Mouse (Mus musculus) spleen, adult 2 months (tissue): ENCODE measurements at regions not wholly inside any gene's neighbourhood (a gene's known extent, or its start where the extent isn't known, plus 50 kb on each side); places are given as distances from the start of the nearest gene placed in this dataset.

ENCODE experiments used
- DNase-seq, 2 experiments: peaks; one replicate each; pipeline versions ENCODE4 v3.0.0 to v3.0.0-alpha.2; 2012 to 2021; ENCODE audit warnings: low spot score in 2 of 2, low read depth in 1 of 2
- H3K27ac ChIP-seq: fragments of 200-500 bp; 2 replicates; pipeline ENCODE4 v1.5.1; 2012; ENCODE audit warnings: low read length, inconsistent platforms; ENCODE audit not compliant: insufficient read depth
- H3K27me3 ChIP-seq: fragments of 200-500 bp; 2 replicates; pipeline ENCODE4 v1.6.1; 2012; ENCODE audit warnings: mild to moderate bottlenecking, moderate library complexity, low read length, inconsistent platforms; ENCODE audit not compliant: control insufficient read depth, insufficient read depth
- H3K36me3 ChIP-seq: fragments of 200-500 bp; 2 replicates; pipeline ENCODE4 v1.6.1; 2012; ENCODE audit warnings: mild to moderate bottlenecking, low read length, inconsistent platforms; ENCODE audit not compliant: control insufficient read depth, insufficient read depth
- H3K4me1 ChIP-seq: fragments of 200-500 bp; 2 replicates; pipeline ENCODE4 v1.6.1; 2011; ENCODE audit warnings: inconsistent platforms; ENCODE audit not compliant: control insufficient read depth, insufficient read depth, insufficient read length
- H3K4me3 ChIP-seq: fragments of 200-500 bp; 2 replicates; pipeline ENCODE4 v1.5.1; 2011; ENCODE audit warnings: mild to moderate bottlenecking, inconsistent platforms; ENCODE audit not compliant: insufficient read depth, insufficient read length; ENCODE audit errors: extremely low read depth
- CTCF ChIP-seq: fragments of 200-500 bp; IDR thresholded peaks from 2 replicates; pipeline ENCODE4 v1.5.1; 2011; ENCODE audit warnings: mild to moderate bottlenecking, inconsistent platforms; ENCODE audit not compliant: insufficient read depth, insufficient read length, insufficient replicate concordance; ENCODE audit errors: extremely low read depth
- POLR2A ChIP-seq: fragments of 200-500 bp; IDR thresholded peaks from 2 replicates; pipeline ENCODE4 v1.6.1; 2011; ENCODE audit warnings: low read depth, low read length, inconsistent platforms
- WGBS: fragments of 180-500 bp; shearing (Covaris S2); methylation state at CpG from one replicate; pipeline ENCODE4 v1.1.7; 2018; 5-methylcytosine and 5-hydroxymethylcytosine counted together

DNA sequence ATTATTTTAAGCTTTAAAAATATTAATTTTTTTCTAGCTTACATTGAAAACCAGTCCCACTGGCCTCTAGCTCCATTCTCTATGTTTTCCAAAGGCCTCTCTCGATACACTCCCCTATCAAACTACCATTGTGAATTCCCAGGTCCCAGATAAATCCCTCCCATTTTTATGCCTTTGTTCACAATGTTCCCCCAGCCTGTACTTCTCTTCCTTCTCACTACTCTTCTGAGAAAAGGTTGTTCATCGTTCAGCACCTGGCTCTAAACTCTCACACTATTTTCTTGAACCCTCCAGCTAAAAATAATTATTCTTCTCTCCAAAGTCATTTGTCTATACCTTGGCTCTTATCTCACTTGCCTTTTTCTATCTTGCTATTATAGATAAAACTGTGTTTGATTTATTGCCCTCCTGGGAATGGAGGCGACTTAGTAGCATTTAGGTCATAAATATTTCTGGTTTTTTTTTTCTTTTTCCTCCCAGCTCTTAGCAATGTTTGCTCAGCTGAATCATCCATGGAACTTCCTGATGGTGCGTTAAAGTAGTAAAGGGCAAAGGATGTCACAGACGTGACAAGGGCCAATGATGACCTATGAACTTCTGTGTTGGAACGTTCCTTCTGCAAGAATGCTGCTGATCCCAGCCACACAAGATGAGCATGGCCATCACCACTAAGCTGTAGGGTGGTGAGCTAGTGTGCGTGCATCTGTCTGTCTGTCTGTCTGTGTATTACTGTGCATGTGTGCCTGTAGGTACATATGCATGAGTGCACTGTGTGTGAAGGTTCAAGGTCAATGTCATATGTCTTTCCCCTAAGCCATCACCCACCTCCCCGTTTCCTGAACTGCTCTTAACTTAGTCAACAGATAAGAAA, 384.5 kb upstream of the Rgma start:
- no peak overlapping the region for H3K4me3 ChIP-seq
- no peaks in the 10 kb centered on the region for H3K36me3 ChIP-seq
- no peak for DNase-seq
- no peak overlapping the region for H3K27ac ChIP-seq
- 54% methylated on average over 8 of the region's 8 CpGs for WGBS
- no peak for TF ChIP-seq POLR2A
- no peak for TF ChIP-seq CTCF
- H3K27me3 ChIP-seq: no peaks in the 10 kb centered on the region
- no peaks in the 10 kb centered on the region for H3K4me1 ChIP-seq

DNA sequence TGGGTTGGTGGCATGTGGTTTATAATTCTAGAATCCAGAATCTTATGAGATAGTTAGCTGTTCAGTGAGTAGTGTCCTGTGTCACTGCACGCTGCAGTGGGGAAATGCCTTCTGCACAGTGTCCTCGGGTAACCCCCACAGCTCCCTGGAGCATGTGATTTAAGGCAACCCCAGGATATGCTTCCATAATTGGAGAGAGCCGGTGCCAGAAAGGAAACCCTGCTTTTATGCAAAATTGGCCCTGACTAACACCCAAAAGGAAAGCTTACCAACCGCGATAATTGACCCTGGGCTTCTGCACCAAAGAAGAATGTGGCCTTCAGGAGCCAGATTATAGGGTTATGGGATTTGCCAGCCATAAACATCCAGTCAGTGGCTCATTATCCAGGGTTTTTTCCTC, 376.9 kb upstream of the Rgma start:
- no peak for DNase-seq
- Histone ChIP-seq H3K4me1 (no peaks in the 10 kb centered on the region), H3K27ac (no peak overlapping the region), H3K27me3 (no peaks in the 10 kb centered on the region), H3K4me3 (no peak overlapping the region), H3K36me3 (no peaks in the 10 kb centered on the region)
- TF ChIP-seq POLR2A: no peak
- no peak for TF ChIP-seq CTCF
- 75% methylated on average over 5 of the region's 5 CpGs for WGBS

DNA sequence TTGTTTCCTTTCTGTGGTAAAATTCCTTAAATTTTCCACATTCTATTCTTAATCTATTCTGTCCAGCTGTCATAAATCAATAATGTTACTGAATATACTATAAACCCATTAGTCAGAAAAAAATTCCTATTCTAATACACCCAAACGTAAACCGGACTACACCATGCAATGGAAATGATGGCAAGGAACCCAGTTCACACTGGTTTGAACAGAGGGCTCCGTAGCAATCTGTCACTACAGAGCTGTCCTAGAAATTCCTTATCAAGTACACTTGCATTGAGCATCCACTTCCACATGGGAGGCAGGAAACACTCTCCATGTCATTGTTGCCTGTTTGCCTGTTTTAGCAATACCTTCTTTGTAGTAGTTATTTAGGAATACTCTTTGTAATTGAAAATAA, 356.2 kb upstream of the Rgma start:
- TF ChIP-seq POLR2A (no peak), CTCF (no peak)
- no peak for DNase-seq
- Histone ChIP-seq H3K4me1 (no peaks in the 10 kb centered on the region), H3K27ac (no peak overlapping the region), H3K4me3 (no peak overlapping the region), H3K27me3 (no peaks in the 10 kb centered on the region), H3K36me3 (no peaks in the 10 kb centered on the region)
- WGBS: 77% methylated on average over 3 of the region's 3 CpGs

DNA sequence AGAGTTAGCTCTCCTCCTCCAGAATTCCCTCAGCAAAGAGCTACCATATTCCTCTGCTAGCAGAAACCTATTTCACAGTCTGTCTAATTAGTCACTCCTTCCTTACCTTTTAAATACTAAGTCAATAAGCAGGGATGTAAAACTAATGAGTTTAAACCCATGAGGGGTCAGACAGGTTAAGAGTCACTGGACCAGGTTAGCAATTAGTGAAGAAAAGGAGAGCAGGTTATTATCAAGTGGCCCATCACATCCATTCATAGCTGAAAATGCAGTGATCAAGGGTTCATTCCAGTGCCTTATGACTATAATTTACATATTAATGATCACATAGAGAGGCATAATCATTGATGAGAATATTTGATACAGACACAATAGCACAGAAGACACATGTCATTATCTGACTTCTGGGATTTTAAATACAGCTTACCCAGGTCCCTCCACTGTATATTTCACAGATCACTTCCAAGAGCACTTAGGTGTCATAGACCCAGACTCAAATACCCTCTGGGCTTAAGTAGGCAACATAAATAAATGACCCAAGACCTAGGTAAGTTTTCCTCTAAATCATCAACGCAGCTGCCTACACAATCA, 355.4 kb upstream of the Rgma start:
- TF ChIP-seq POLR2A (no peak), CTCF (no peak)
- no peaks in the 10 kb centered on the region for H3K27me3 ChIP-seq
- no peaks in the 10 kb centered on the region for H3K36me3 ChIP-seq
- no peak overlapping the region for H3K4me3 ChIP-seq
- WGBS: 72% methylated on average over 1 of the region's 1 CpGs
- no peak overlapping the region for H3K27ac ChIP-seq
- DNase-seq: no peak
- H3K4me1 ChIP-seq: no peaks in the 10 kb centered on the region

DNA sequence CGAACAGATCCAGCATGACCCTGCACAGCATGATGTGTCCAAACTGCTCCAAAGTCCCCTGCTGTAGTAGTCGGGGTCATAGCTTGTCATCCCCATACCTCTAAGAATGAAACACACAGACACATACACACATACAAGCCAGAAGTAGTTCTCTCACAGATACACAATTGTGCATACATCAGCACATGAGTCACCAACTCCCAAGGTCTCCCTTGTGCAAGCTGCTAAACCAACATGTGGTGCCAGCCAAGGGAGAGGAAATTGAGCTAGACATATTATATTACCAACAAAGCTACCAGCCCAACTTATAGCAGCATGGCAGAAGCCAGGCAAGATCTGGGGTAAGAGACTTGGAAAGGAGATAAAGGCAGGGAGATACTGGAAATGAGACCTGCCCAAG, 353.5 kb upstream of the Rgma start:
- H3K4me3 ChIP-seq: no peak overlapping the region
- H3K4me1 ChIP-seq: no peaks in the 10 kb centered on the region
- H3K36me3 ChIP-seq: no peaks in the 10 kb centered on the region
- no peak for DNase-seq
- WGBS: 85% methylated on average over 2 of the region's 2 CpGs
- no peak overlapping the region for H3K27ac ChIP-seq
- no peaks in the 10 kb centered on the region for H3K27me3 ChIP-seq
- TF ChIP-seq POLR2A (no peak), CTCF (no peak)

DNA sequence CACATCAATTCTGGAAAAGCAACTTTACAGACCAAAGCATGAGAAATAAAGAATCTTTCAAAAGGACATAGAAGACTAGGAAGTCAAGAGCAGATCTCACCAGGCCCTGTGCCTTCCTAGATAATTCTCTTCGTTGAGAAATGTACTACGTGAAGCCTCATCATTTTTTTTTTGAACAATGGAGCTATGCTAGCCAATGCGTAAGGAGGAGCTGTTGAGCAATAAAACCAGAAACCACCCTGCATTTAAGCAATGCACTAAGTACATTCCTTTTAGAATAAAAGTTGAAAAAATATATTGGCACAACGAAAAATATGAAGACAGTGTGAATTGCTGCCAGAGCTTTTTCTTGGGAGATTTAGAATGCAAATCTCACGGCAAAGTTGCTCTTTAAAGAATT, 349.7 kb upstream of the Rgma start:
- no peak overlapping the region for H3K27ac ChIP-seq
- H3K36me3 ChIP-seq: no peaks in the 10 kb centered on the region
- H3K27me3 ChIP-seq: no peaks in the 10 kb centered on the region
- DNase-seq: no peak
- H3K4me1 ChIP-seq: no peaks in the 10 kb centered on the region
- TF ChIP-seq POLR2A (no peak), CTCF (no peak)
- H3K4me3 ChIP-seq: no peak overlapping the region
- WGBS: 78% methylated on average over 5 of the region's 5 CpGs

DNA sequence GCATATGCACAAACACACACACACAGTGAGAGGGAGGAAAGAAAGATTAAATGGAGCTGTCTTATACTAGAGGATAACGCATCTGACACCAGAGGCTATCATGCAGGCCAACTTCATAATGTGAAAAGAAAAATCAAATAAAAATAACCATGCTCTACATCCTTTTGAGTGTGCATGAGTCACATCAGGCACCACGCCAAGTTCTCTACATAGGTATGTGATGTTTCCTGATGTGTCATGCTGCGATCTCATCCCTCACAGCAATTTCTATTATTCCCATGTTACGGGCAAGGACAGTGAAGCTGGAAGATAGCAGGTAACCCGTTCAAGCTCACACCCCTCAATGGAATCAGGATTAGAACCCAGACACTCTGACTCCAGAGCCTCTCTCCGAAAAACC, 346.4 kb upstream of the Rgma start:
- 82% methylated on average over 6 of the region's 6 CpGs for WGBS
- H3K4me1 ChIP-seq: no peaks in the 10 kb centered on the region
- TF ChIP-seq CTCF: no peak
- TF ChIP-seq POLR2A: no peak
- H3K27ac ChIP-seq: no peak overlapping the region
- no peak overlapping the region for H3K4me3 ChIP-seq
- no peak for DNase-seq
- H3K27me3 ChIP-seq: no peaks in the 10 kb centered on the region
- no peaks in the 10 kb centered on the region for H3K36me3 ChIP-seq
